Mouse (Mus musculus) left cerebral cortex, adult 9 months (tissue): ENCODE measurements around the gene Zfp932.
A peak's percentile ranks its signal among the peaks of the same experiment; 100 is the strongest.
"Not testable (repeated sequence)": the region's sequence is repeated elsewhere in the genome, so short reads cannot be mapped to it uniquely, and the experiment has no call there.

Source experiments
- DNase-seq, 2 experiments: peaks; one replicate each; pipeline ENCODE4 v3.0.0; 2022; ENCODE audit warnings: low spot score in 2 of 2

Gene Zfp932

GRCm38 (mm10) chr5:109996026-109996937 lies at the start of gene Zfp932:
Gene Zfp932 (plus strand): TSS chr5:109996521.
- DNase-seq = peak; percentile 69 to 80

GRCm38 (mm10) chr5:109950281-109950680 lies 46.0 kb upstream of the Zfp932 start:
- no peak for DNase-seq

GRCm38 (mm10) chr5:109980743-109981142 lies 15.6 kb upstream of the Zfp932 start:
- not testable (repeated sequence) for DNase-seq

GRCm38 (mm10) chr5:109995461-109995860 lies 860 bp upstream of the Zfp932 start:
- not testable (repeated sequence) for DNase-seq

- DNase-seq = not testable (repeated sequence)
Measured at GRCm38 (mm10) chr5:110015775-110016174, 19.5 kb downstream of the Zfp932 start.

- DNase-seq = no peak
Measured at GRCm38 (mm10) chr5:110023273-110023672, 27.0 kb downstream of the Zfp932 start.

GRCm38 (mm10) chr5:110023694-110024427 lies 27.5 kb downstream of the Zfp932 start:
- DNase-seq = peak in 1 of 2 experiments; percentile 61

GRCm38 (mm10) chr5:110057637-110058408 lies 61.5 kb downstream of the Zfp932 start:
- DNase-seq = peak; percentile 66 to 86
